Mouse (Mus musculus) embryo, embryonic 11 days (tissue): ENCODE data around the gene Hpse2.
"Not testable (repeated sequence)": the region's sequence is repeated elsewhere in the genome, so short reads cannot be mapped to it uniquely, and the experiment has no call there.

ENCODE experiments used
- DNase-seq: peaks from one replicate; pipeline ENCODE4 v3.0.0-alpha.2; 2015

The Hpse2 gene

GRCm38 (mm10) chr19:43388017-43388904, at the start of gene Hpse2:
Hpse2 (minus strand) TSS chr19:43388355.
- peak; percentile 47 for DNase-seq

- no peak for DNase-seq
These were observed 39.5 kb upstream of the Hpse2 start for GRCm38 (mm10) chr19:43427446-43428224.

GRCm38 (mm10) chr19:43424082-43424481, 35.9 kb upstream of the Hpse2 start:
- DNase-seq: no peak

- no peak for DNase-seq
These were observed 32.4 kb upstream of the Hpse2 start for GRCm38 (mm10) chr19:43420506-43420905.

- DNase-seq: no peak
These were observed 27.4 kb upstream of the Hpse2 start for GRCm38 (mm10) chr19:43415565-43415964.

- no peak for DNase-seq
These were observed 19.0 kb upstream of the Hpse2 start for GRCm38 (mm10) chr19:43407181-43407580.

- peak; percentile 77 for DNase-seq
These were observed 8.2 kb upstream of the Hpse2 start for GRCm38 (mm10) chr19:43396327-43396726.

- peak; percentile 38 for DNase-seq
These were observed 934 bp downstream of the Hpse2 start for GRCm38 (mm10) chr19:43387071-43387770.

GRCm38 (mm10) chr19:43386041-43386952, 1.9 kb downstream of the Hpse2 start:
- DNase-seq: peak; percentile 61

- DNase-seq: peak; percentile 26
These were observed 2.7 kb downstream of the Hpse2 start for GRCm38 (mm10) chr19:43385451-43385850.

- DNase-seq: peak; percentile 66
These were observed 3.1 kb downstream of the Hpse2 start for GRCm38 (mm10) chr19:43384978-43385431.

- peak; percentile 46 for DNase-seq
These were observed 3.7 kb downstream of the Hpse2 start for GRCm38 (mm10) chr19:43384346-43384977.

- no peak for DNase-seq
These were observed 29.3 kb downstream of the Hpse2 start for GRCm38 (mm10) chr19:43358830-43359229.

GRCm38 (mm10) chr19:43311125-43311524, 77.0 kb downstream of the Hpse2 start:
- peak; percentile 50 for DNase-seq

GRCm38 (mm10) chr19:43306756-43307155, 81.4 kb downstream of the Hpse2 start:
- peak; percentile 11 for DNase-seq

- DNase-seq: not testable (repeated sequence)
These were observed 106.8 kb downstream of the Hpse2 start for GRCm38 (mm10) chr19:43281336-43281735.

GRCm38 (mm10) chr19:43243993-43244392, 144.2 kb downstream of the Hpse2 start:
- no peak for DNase-seq

- peak; percentile 33 for DNase-seq
These were observed 156.4 kb downstream of the Hpse2 start for GRCm38 (mm10) chr19:43231711-43232110.

- no peak for DNase-seq
These were observed 194.6 kb downstream of the Hpse2 start for GRCm38 (mm10) chr19:43193562-43193961.

- DNase-seq: no peak
These were observed 212.7 kb downstream of the Hpse2 start for GRCm38 (mm10) chr19:43175437-43175965.

GRCm38 (mm10) chr19:43174812-43175211, 213.3 kb downstream of the Hpse2 start:
- DNase-seq: no peak
